Mouse (Mus musculus) liver, embryonic 18 days (tissue): ENCODE results near the gene Ddt. TPM values are rescaled to one million over a fixed set of nuclear protein-coding genes. Genes with fewer than 3 reads are reported as not detected.

ENCODE experiments used
- polyA plus RNA-seq: library from polyadenylated mRNA; depleted of rRNA; stranded (reverse); fragments of >200 nt; gene quantifications from 2 replicates; pipeline ENCODE4 v1.2.3, GENCODE M21; 2012; rRNA removed

Ddt gene
- 364 and 391 TPM in 2 replicates for polyA plus RNA-seq

GRCm38 (mm10) chr10:75772795-75773664 lies at the start of gene Ddt:
Gene Ddt (minus strand): TSS chr10:75773414.

GRCm38 (mm10) chr10:75822443-75822842 lies 49.2 kb upstream of the Ddt start, which contains the start of gene Gstt4:
Gene Gstt4 (minus strand): TSS chr10:75822543.

GRCm38 (mm10) chr10:75798176-75798696 lies 25.0 kb upstream of the Ddt start, which contains the start of gene Gstt1:
Gene Gstt1 (minus strand): TSS chr10:75798584.

GRCm38 (mm10) chr10:75780769-75781578 lies 7.8 kb upstream of the Ddt start, which contains the start of the genes Gm20441 and Gstt3:
Gene Gm20441 (minus strand): TSS chr10:75780954.
Gene Gstt3 (minus strand): TSS chr10:75781414.

GRCm38 (mm10) chr10:75763682-75764518 lies 9.3 kb downstream of the Ddt start, which contains the start of gene Cabin1:
Gene Cabin1 (minus strand): TSS chr10:75764341.

Other genes starting within 250 kb of the Ddt start
- gene Lrrc75b, start 213.1 kb downstream of the Ddt start, polyA plus RNA-seq: 0.12 and 0.23 TPM in 2 replicates
- gene Ggt1, start 211.8 kb downstream of the Ddt start, polyA plus RNA-seq: 59.6 and 80.8 TPM in 2 replicates
- 1.7 and 2.2 TPM in 2 replicates for gene Ggt5, start 184.1 kb downstream of the Ddt start, polyA plus RNA-seq
- 1.4 TPM in 2 replicates for gene Susd2, start 129.4 kb downstream of the Ddt start, polyA plus RNA-seq
- 9.1 and 10.2 TPM in 2 replicates for gene Cabin1, start 9.1 kb downstream of the Ddt start, polyA plus RNA-seq
- gene Gm20441, start 7.5 kb upstream of the Ddt start, polyA plus RNA-seq: 0.07 TPM in 1 of 2 replicates, not detected in the other
- 14.6 and 18.6 TPM in 2 replicates for gene Gstt3, start 8.0 kb upstream of the Ddt start, polyA plus RNA-seq
- 287 and 357 TPM in 2 replicates for gene Gstt1, start 25.2 kb upstream of the Ddt start, polyA plus RNA-seq
- 0.05 TPM in 1 of 2 replicates, not detected in the other for gene Gstt4, start 49.1 kb upstream of the Ddt start, polyA plus RNA-seq
- 83.1 and 102 TPM in 2 replicates for gene Gstt2, start 64.0 kb upstream of the Ddt start, polyA plus RNA-seq
- 1,404 and 1,705 TPM in 2 replicates for gene Mif, start 86.8 kb upstream of the Ddt start, polyA plus RNA-seq
- gene Derl3, start 120.0 kb upstream of the Ddt start, polyA plus RNA-seq: 0.78 and 1.6 TPM in 2 replicates
- 16.7 and 17.9 TPM in 2 replicates for gene Smarcb1, start 148.2 kb upstream of the Ddt start, polyA plus RNA-seq
- 218 and 226 TPM in 2 replicates for gene Chchd10, start 159.7 kb upstream of the Ddt start, polyA plus RNA-seq
- gene Mmp11, start 163.1 kb upstream of the Ddt start, polyA plus RNA-seq: 1.7 and 2.3 TPM in 2 replicates
- 13.6 and 15.6 TPM in 2 replicates for gene Gm867, start 167.3 kb upstream of the Ddt start, polyA plus RNA-seq
- gene Vpreb3, start 169.6 kb upstream of the Ddt start, polyA plus RNA-seq: 24.5 and 38.1 TPM in 2 replicates
- gene Gm5134, start 181.1 kb upstream of the Ddt start, polyA plus RNA-seq: 0.23 and 0.24 TPM in 2 replicates